Mouse (Mus musculus): ENCODE data around the gene Zc3h12d.
A peak's percentile ranks its signal among the peaks of the same experiment; 100 is the strongest.

Zc3h12d gene

DNA sequence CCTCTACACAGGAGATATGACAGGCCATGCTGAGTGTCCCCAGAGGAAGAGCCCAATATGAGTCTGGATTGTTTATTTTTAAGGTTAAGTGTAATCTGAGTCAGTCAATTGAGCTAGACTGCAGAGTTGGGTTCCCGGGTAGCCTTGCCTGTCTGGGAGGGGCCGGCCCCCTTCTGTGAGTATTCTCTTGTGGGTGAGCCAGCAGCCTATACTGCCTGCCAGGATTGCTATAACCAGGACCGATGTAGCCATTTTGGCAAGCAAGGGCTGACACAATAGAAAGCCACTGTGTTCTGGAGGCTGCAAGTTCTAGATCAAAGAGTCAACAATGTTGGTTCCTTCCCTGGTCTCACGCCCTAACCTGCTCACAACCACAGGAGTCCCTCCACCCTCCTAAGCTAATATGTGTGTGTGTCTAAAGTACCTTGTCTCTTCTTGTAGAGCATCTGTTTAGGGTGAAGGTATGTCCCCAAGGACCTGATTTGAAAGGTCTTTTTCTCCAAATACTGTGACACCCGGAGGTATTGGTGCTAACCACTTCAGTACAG is 6.7 kb downstream of the Zc3h12d start:
- DNase-seq (ENCODE audit: low spot score in 2 of 2) = no peak

DNA sequence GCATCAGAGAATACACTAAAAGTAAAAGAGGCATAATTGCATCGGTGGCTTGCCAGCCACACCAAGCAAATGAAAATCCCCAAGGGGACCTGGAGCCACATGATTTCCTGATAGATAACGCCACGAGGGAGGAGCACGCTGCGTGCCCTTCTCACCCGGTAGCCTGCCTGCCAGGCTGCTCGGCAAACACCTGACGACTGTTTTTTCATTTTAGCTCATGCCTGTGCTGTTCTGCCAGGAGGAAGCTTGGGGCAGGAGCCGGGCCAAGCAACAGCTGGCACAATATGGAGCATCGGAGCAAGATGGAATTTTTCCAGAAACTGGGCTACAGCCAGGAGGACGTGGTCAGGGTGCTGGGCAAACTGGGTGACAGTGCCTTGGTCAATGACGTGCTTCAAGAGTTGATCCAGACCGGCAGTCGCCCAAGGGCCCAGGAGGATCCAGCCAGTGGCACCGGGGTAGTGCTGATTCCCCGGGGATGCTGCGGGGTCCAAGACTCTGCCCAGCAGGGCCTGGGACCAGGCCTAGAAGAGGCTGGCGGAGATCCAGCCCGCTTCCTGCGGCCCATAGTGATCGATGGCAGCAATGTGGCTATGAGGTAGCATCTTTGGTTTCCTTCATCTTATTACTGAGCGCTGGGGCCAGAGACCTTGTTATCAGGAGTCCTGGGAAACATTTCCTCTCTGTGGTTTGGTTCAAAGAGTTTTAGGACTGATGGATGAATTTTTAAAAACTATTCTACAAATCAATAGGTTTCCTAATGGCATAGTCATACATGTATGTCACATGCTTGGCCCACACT is 7.5 kb downstream of the Zc3h12d start:
- peak in 1 of 2 experiments; percentile 23 for DNase-seq (ENCODE audit: low spot score in 2 of 2)

DNA sequence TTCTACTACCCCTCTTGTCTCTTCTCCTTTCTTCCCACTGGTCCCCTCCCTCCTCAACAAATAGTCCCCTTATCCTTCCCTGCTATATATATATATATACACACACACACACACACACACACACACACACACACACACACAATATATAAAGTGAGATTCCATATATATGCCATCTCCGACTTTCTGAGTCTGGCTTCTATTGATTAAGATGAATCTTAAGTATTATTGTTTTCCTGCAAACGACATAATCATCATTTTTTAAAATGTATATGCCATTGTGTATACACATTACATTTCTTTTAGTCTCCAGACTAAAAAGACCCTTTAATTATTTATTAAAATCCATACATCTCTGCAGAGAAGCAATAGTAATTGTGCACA is 8.1 kb downstream of the Zc3h12d start:
- no peak for DNase-seq (ENCODE audit: low spot score in 2 of 2)

DNA sequence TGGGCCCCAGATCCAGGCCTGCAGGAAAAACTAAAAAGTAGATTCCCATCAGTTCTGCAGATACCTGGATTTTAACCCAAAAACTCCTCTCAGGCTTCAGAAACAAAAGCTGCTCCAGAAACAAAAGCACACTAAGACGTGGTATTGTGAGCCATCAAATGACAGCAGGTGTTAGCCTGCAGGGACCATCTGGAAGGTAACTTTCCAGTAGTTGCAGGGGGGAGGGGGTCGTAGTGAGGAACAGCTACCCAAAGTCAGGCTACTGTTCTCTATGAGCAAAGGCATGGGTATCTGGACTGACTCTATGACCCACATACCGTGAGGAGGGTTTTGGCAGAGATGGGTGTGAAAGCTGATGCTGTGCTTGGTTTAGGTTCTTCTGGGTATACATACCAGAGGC is 8.5 kb downstream of the Zc3h12d start:
- DNase-seq (ENCODE audit: low spot score in 2 of 2) = no peak

DNA sequence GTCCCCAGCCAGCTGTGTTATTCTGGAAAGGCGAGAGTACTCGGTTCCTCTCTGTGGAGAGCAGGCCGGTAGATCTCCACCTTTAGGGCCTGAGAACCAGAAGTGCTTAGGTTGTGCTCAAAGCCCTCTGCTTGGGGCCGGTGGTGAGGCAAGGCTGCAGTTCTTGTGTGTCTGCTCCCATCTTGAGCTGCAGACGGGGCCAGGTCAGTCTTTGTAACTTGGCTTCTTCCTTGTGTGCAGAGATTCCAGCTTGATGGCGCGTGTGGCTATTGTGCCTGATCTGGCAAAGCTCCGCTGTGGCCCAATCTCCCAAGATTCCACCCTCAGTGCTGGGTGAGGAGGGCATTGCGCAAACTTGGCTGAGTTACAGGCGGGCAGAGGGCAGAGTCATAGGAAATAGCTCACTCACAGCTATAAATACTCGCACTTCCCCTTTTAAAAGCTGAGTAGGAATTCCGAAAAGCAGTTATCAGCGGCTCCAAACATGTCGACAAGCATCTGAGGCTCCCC is 9.4 kb downstream of the Zc3h12d start:
- peak; percentile 54 to 75 for DNase-seq (ENCODE audit: low spot score in 2 of 2)

DNA sequence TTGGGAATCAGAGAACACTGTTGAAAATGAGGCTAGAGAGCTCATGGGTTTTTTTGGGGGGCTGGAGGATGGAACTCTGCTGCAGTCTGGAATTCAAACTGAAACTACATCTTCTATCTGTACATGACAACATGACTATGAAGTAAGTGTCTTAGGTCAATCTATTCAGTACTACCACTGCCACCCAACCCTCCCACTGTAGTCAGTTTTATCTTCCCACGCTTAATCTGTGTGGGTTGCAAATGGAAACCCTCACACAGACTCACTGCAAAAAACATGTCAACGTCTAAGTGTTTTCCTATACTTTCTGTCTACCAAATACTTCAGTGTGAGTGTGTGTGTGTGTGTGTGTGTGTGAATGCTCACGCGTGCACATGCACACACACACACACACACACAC is 10.9 kb downstream of the Zc3h12d start:
- no peak for DNase-seq (ENCODE audit: low spot score in 2 of 2)

DNA sequence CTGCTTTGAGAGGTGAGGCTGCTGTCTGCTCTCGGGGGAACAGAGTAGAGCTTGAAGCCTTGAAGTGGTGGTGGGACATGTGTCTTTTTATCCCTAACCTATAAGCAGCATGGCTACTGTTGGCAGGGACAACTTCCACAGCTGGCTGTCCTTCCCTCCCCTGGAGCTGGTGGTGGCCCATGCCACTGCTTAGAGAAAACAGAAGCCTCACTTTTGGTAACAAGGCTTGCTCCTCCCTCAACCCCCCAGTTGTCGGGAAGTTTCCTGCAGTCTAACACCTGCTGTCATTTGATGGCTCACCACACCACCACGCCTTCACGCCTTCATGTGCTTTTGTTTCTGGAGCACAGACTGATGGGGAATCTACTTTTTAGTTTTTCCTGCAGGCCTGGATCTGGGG is 11.9 kb downstream of the Zc3h12d start:
- DNase-seq (ENCODE audit: low spot score in 2 of 2) = no peak

DNA sequence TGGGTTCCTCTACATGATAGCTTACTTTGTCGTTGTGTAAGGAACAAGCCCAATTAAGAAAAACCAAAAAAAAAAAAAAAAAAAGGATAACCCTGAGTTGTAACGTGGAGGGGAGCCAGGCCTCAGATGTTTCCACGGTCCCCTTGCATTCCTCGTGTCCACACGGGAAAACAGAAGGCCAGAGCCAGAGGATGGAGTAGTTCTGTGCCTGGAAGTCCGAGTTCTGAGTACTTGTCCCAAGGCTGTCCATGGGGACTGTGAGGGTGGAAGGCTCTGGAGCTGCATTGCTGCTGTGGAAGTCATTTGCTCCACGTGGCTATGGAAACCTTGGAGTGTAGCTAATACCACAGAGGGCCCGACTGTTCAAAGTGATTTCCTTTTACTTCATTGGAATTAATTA is 12.9 kb downstream of the Zc3h12d start:
- DNase-seq (ENCODE audit: low spot score in 2 of 2) = no peak

DNA sequence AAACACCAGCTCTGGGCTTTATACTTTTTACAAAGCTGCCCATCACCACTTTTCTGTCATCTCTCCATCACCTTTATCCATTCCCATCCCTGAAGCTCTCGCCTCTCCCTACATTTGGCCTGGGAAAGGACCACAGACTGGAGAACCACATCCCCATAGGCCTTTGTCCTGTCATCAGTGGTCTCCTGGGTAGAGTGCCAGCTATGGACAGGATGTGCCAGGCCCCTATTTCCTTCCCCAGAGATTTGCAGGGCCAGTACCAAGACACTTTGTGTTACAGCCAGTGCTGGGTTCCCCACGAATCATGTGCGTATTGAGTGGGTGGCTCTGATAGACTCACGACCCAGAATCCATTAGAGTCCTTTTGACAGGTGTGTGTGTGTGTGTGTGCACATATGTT is 13.7 kb downstream of the Zc3h12d start:
- DNase-seq (ENCODE audit: low spot score in 2 of 2) = no peak

DNA sequence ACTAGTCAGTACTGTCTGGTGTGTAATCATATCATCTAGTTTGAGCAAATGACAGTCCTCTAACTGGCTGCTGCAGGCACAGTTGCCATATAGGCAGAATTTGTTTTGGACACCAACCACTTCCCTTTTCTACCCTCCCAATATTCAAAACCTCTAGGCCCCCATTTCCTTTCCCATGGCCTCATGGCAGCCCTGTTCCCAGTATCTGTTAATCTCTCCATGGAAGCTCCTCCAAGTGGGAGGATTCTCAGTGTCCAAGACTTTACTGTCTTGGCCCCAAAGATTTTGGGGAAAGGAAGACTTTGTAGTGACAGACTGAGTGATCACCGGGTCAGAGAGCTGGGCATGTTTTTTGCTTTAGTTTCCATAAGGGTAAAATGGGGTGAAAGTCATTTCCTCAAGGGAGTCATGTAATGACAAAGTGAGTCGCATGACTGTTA is 14.9 kb downstream of the Zc3h12d start:
- no peak for DNase-seq (ENCODE audit: low spot score in 2 of 2)

DNA sequence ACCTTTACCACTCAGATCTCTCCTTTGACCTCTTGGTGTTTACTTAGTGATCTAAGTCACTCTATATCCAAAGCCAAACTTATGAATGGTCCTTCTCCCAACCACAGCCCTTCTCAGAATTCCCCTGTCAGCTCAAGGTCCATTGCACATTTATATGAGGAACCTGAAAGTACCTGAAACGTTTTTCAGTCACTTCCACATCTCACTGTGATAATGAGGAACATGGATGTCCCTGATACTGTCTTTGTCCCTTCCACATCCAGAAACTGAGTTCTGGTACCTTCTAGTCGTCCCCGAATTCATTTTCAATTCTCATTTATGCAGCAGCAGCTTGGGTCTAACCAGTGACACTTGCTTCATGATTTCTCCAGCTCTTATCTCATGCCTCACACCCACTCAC is 19.6 kb downstream of the Zc3h12d start:
- DNase-seq (ENCODE audit: low spot score in 2 of 2) = no peak

DNA sequence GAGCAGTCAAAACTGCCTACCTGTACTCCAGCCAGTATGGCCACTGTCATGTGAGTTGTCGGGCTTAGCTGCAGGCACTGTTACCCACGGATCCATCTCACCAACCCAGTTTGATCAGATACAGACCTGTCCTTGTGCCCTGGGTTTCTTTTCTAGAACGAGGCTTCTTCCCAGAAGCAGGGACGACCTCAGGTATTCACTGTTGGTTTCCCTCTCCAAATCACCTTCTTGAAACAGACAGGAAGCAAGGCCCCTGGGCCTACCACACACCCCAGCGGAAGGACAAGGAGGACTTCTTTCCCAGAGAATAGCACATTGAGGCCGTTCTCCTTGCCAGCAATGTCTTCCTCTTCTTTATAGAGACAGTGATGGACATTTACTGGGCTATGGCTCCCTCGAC is 28.2 kb downstream of the Zc3h12d start:
- no peak for DNase-seq (ENCODE audit: low spot score in 2 of 2)

DNA sequence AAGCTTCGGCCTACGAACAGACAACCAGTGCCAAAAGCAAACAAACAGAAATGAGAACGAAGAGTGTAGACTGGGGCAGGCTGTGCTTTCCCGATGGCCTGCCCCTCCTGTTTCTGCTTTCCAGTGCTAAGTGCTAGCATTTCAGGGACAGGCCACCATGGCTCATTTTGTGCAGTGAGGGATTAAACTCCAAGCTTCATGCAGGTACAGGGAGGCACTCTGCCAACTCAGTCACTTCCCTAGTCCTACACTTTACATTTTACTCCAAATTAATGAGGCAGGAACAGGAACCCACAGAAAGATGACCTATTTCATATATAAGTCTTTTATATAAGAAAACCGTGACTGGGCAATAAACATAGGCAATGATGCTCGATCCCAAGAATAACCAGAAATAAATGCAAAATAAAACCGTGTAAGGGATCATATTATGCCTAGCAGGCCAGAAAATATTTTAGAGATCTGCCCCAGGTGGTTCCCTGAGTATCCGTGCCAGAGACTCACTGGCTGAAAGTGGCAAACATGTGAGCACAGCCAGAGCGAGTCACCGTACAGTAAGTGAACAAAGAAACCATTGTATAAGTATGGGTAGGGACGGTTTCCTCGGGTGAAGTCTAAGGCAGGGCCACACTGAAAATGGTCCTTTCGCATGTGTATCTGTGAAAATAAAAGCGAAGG is 29.1 kb downstream of the Zc3h12d start:
- DNase-seq (ENCODE audit: low spot score in 2 of 2) = no peak

DNA sequence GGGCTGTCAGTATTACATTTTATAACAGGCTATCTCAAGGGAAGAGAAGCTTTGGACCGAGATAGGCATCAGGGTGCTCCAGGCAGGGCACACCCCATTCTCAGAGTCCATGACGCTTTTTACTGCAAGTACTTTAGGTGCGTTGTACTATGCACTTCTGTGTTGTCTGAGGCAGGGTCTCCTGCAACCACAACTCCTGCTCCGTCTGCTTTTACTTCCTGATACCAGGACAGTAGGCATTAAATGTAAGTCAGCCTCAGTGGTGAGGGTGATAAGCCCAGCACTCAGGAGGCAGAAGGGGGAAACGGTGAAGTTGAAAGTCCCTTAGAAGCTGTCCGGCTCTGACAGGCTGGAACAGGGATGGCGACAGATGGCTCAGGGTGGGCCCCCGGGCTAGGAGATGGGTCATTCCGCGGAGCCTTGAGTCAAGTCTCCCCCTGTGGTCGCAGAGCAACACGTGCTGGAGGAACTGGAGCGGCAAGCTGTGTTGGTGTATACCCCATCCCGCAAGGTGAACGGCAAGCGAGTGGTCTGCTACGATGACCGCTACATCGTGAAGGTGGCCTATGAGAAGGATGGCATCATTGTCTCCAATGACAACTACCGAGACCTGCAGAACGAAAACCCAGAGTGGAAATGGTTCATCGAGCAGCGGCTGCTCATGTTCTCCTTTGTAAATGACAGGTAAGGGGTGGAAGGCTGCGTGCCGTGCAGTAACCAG is 29.8 kb downstream of the Zc3h12d start:
- DNase-seq (ENCODE audit: low spot score in 2 of 2) = no peak

DNA sequence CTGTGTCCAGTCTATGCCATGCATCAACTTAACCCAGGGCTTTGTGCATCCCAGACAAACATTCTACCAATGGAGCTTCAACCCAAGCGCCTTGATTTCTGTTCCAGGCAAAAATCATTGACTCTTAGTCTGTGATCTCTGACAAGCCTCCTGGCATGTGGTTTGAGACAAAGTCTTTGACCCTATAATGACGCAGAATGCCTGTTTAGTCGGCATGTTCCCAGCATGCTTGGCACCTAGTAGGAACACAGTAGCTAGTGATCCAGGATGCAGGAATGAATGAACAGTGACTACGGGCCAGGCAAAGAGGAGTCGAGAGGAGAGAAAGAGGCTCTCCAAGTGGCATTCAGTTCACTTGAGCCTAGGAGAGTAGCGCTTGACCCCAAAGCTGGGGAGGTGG is 31.1 kb downstream of the Zc3h12d start:
- no peak for DNase-seq (ENCODE audit: low spot score in 2 of 2)

DNA sequence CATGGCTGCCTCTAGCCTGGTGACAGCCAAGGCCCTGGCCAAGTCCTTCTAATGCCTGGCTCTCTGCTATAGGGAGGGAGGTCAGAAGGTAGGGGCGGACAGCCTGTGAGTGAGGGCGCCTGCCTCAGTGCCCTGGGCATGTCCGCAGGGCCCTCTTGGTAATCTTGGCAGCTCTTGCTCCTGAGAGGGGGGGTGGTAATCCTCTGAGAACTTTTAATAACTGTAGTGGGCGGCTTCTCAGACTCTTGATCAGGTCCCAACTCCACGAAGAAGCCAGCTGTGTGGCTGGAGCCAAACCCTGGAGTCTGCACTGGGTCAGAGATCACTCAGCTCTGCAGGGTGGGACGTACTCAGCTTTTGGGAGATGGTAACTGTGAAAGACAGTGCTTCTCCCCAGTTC is 31.9 kb downstream of the Zc3h12d start:
- DNase-seq (ENCODE audit: low spot score in 2 of 2) = no peak

DNA sequence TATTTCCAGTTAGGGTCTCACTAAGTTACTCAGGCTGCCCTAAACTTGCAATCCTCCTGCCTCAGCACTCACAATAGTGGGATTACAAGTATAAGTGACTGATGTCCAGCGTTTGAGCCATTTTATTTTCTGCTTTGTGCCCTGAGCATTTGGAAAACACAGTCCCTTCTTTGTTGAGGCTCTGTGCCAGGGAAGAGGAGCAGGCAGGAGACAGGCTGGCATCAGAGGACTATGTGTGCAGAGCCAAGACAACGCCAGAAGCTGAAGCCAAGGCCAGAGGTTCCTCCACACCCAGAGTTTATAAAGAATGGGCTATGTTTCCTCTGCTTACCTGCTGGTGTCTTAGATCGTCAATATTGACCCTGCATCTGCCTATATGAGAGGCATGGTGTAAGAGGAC is 32.5 kb downstream of the Zc3h12d start:
- DNase-seq (ENCODE audit: low spot score in 2 of 2) = no peak

DNA sequence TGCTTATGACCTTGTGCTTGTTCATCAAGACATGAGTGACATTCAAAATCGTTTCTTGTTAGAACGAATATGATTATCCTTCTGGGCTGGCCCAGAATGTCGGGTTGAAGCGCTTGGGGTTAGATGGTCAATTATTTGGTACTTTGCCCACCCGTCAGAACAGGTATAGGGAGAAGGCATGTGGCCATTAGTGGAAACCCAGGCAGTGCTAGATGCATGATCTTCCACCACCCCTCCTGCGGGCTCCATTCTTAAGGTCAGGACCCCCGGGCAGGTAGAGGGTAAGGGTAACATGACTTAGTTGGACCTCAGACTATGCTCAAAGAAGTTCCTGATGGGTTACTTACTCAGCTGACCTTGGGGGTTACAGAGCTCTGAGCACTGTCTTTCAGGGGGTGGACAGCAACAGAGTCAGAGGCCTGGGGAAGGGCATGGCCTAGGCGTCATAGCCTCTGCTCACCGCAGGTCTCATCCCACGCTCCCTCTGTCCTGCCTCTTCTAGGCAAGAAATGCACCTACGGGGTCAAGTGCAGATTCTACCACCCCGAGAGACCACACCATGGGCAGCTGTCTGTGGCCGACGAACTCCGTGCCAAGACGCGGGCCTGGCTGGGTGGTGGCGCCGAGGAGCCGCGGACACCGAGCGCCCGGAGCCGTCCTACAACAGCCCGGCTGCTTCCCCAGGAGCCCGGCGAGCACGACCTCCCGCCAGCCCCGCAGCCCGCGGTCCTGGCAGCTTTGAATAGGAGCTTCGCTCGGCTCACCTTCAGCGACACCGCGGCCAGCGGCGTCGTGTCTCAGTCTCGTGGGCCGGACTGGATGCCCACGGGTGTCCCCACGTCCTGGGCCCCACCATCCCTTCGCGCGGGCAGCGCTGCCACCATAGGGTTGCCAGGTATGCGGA is 34.7 kb downstream of the Zc3h12d start:
- DNase-seq (ENCODE audit: low spot score in 2 of 2) = peak; percentile 27 to 36

DNA sequence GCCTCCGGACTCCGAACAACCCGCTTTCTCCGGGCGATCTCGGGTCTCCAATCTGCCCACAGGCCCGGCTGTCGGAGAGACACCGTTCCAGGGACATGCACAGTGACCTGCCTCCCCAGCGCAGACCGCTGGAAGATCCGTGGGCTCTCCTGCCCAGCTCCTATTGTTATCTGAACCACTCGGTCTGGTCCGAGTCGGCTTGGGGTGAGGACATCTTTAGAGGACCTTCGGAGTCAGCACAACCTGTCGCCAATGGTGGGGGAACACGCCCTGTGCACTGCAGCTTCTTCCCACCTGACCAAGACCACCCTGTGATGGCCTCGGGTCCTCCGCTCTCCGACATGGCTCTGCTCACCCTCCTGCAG is 35.4 kb downstream of the Zc3h12d start:
- no peak for DNase-seq (ENCODE audit: low spot score in 2 of 2)

DNA sequence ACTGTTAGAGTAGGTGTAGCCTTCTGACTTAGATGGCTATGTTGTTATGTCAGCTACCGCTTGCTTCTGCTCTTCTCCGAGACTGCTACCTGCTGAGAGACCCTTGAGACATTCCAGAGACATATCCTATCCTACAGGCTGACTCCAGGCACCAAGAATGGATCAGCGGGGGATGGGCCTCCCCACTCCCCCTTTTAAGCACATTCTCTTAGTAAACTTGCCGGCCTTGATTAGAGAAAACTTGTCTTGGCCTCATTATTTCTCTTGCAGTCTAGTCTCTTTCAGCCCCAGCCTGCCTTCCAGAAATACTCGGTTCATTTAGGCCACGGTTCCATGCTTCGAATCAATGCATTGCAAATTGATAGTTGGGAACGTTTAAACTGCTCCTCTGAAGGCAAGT is 37.5 kb downstream of the Zc3h12d start:
- no peak for DNase-seq (ENCODE audit: low spot score in 2 of 2)

DNA sequence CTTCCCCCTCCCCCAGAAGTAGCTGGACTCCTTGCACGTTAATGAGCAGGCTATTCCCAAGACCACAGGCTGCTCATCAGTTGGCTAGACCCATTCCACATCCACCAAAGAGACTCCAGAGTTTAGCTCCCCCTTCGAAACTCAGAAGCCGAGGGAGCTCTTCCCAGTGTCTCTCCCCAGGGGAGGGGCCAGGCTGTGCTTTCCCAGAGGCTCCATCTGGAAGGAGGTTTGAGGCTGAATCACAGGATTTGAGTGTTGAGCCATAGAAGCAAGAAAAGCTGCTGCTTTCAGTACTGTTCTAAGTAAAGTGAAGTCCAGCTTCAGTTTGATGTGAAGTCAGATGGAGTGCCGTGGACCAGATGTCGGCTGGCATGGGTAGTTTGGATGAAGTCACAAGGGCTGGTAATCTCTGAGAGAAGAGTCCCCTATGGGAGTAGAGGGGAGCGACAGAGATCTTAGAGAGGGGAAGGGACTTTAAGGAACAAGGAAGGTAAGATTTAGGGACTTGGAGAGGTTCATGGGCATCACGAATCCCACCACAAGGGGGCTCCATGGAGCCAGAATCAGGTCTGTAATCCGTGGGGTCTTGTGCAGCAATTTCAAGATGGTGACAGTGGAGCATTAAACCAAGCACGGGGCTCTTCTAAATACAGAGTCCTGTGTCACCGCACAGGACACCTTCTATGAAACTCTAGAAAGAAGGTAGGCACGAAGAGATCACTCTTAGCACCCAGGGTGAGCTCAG is 38.5 kb downstream of the Zc3h12d start:
- DNase-seq (ENCODE audit: low spot score in 2 of 2) = no peak

Data from urinary bladder, adult 18-20 months (tissue).